Mouse (Mus musculus) liver, embryonic 14.5 days (tissue): ENCODE data around the gene Slc7a1.

Source experiments
- CTCF ChIP-seq: IDR thresholded peaks from 2 replicates; pipeline ENCODE4 v1.5.1; 2016; ENCODE audit warnings: antibody characterized with exemption, low read depth, control low read depth
- EP300 ChIP-seq: IDR thresholded peaks from 2 replicates; pipeline ENCODE4 v1.6.1; 2016; ENCODE audit warnings: antibody characterized with exemption, low read depth

- TF ChIP-seq CTCF (no peak), EP300 (no peak)
Measured at GRCm38 (mm10) chr5:148378232-148378508, 21.5 kb downstream of the Slc7a1 start.
